Mouse (Mus musculus) right cerebral cortex, postnatal 10 days (tissue): Measurements from ENCODE around the gene C8b.

Experiments used
- DNase-seq, 2 experiments: peaks; one replicate each; pipeline ENCODE4 v3.0.0; 2021; ENCODE audit warnings: low spot score in 2 of 2

The C8b gene

GRCm38 (mm10) chr4:104810710-104811286, 44.7 kb downstream of the C8b start:
- no peak for DNase-seq

DNA sequence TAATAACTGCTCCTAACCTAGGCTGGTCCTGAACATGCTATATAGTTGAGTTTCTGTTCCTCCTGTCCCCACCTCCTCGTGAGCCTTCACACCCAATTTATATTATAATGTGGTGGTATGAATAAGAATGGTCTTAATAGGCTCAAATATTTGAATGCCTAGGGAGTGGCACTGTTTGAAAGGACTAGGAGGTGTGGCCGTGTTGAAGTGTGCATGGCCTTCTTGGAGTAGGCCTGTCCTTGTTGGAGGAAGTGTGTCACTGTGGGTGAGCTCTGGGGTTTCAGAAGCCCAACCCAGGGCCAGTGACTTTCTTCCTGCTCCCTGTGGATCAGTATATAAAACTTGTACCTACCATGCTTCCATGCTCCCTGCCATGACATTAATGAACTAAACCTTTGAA, 47.5 kb downstream of the C8b start:
- DNase-seq: no peak

DNA sequence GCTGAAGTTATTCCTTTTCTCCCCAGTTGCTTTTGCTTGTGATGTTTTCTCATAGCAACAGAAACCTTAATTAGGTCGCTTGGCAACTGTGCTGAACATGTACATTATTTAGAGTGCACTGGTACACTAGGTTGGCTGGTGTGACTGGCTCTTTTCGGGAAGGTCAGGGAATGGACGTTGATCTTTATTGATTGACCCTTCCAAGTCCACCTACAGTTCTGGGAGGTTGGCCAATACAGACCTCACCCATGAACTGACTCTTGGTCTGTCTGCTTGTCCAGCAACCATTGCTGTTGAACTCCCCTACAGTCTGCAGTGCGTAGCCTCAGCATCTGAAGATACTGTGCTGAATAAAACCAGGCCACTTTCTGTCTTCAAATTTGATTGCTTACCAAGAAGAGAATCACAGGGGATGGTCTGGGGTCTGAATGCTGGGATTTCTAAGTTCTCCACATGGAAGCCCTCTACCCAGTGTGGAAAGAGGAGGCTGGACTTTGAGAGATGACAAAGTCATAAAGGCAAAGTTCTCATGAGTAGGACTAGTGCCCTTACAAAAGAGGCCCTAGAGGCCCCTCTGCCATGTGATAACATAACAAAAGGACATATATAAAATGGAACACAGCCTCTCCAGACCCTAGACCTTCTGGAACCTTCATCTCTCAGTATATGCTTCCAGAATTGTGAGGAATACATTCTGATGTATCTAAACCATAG, 50.6 kb downstream of the C8b start:
- DNase-seq: no peak

DNA sequence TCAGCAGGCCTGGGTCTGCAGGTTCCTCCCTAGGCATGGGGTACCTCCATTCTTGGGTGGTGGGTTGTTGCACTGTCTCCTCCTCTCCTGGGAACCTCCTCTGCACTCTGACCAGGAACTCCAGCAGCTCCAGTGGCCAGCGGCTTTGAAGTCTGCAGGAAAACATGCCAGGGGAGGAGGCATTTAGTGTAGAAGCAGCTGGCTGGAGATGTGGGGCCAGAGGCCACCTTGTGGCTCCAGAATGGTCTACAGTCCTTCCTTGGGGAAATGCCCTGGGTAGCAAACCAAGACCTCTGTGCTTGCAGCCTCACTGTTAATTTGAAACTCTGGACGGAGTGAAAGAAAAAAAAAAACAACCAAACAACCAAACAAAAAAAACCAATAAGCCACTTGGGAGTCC, 51.4 kb downstream of the C8b start:
- no peak for DNase-seq

DNA sequence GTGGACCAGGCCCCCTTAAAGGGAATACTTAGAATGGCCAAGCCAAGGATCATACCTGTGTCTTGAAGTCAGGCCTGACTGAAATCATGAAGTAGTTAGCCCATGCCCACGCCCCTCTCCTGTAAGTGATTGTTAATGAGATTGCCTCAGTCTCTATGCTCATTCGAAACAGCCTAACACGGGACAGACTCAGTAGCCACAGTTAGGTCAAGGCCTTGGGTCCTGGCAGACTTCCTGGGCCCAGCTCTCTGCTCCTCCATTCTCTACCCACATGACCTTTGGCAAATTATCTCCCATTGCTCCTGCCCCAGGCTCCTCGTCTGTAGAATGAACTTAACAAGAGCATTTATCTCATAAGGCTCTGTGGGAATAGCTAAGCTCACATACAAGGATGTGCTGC, 52.9 kb downstream of the C8b start:
- DNase-seq: no peak

- no peak for DNase-seq
Measured at GRCm38 (mm10) chr4:104819891-104820290, 53.8 kb downstream of the C8b start.

- DNase-seq: no peak
Measured at GRCm38 (mm10) chr4:104823597-104824101, 57.5 kb downstream of the C8b start.

DNA sequence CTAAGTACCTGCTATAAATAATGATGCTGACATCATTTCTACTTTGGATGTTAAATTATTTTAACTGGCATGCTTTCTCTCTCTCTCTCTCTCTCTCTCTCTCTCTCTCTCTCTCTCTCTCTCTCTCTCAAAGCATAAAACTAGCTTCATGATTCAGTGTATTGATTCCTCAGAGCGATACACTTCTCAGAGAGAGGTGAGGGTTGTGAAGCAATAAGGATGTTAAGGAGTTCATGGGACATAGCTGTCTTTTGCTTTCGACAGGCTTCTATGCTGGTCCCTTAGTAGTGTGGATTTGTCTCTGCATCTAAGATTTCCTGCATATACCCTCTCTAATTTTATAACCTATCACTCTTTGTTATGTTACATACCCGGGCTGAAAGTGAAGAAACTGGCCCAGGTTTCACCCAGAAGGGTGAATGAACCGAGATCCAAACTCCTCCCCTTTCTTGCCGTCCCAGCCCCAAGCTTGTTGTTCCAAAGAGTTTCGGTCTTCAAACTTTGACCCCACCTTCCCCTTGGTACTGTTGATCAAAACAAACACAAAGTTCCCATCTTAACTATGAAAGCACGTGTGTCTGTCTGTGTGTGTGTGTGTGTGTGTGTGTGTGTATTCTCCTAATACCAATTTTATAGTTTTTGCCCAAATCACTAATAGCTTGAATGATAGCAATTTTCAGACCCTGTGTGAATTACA, 58.4 kb downstream of the C8b start:
- DNase-seq: no peak

- DNase-seq: peak; percentile 62 to 65
Measured at GRCm38 (mm10) chr4:104828939-104829338, 62.8 kb downstream of the C8b start.

- DNase-seq: peak in 1 of 2 experiments; percentile 38
Measured at GRCm38 (mm10) chr4:104835096-104835495, 69.0 kb downstream of the C8b start.

DNA sequence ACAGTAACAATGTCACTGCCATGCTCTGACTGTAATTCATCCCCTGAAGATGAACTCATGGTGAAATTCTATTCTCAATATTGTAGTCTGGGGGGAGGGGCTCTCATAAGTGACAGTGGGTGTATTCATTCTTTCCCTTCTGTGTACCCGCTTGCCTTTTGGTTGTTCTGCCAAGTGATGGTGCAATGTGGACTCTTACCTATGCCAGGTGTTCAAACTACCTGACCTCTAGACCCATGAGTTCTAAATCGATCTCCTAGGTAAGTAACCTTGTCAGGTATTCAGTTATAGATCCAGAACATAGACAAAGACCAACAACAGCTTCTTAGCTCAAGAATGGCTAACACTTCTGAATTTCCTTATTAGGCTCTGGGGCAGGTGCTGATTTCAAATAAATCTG, 72.2 kb downstream of the C8b start:
- no peak for DNase-seq

GRCm38 (mm10) chr4:104842204-104842603, 76.1 kb downstream of the C8b start:
- DNase-seq: no peak

- DNase-seq: no peak
Measured at GRCm38 (mm10) chr4:104843546-104843945, 77.4 kb downstream of the C8b start.
